Mouse (Mus musculus) 416B (cell line): Measurements from ENCODE around the gene C530008M17Rik.
"Not testable (repeated sequence)": the region's sequence is repeated elsewhere in the genome, so short reads cannot be mapped to it uniquely, and the experiment has no call there.

Source experiments
- DNase-seq: peaks from one replicate; pipeline ENCODE4 v3.0.0; 2011; ENCODE audit warnings: low read depth

The C530008M17Rik gene

GRCm38 (mm10) chr5:76904713-76905404 is 248.5 kb downstream of the C530008M17Rik start:
- no peak for DNase-seq

GRCm38 (mm10) chr5:76905405-76906154 is 249.3 kb downstream of the C530008M17Rik start, which contains the start of gene Aasdh:
TSS of gene Aasdh (minus strand) at chr5:76905514.
- DNase-seq: peak; percentile 97

- no peak for DNase-seq
Observed at GRCm38 (mm10) chr5:76906155-76906499, 249.8 kb downstream of the C530008M17Rik start.

- DNase-seq: no peak
Observed at GRCm38 (mm10) chr5:76910807-76911206, 254.5 kb downstream of the C530008M17Rik start.

GRCm38 (mm10) chr5:76912522-76912921 is 256.2 kb downstream of the C530008M17Rik start:
- not testable (repeated sequence) for DNase-seq

- no peak for DNase-seq
Observed at GRCm38 (mm10) chr5:76922833-76923232, 266.5 kb downstream of the C530008M17Rik start.
